Mouse (Mus musculus): Measurements from ENCODE around the gene Dpf1. TPM values are rescaled to one million over a fixed set of nuclear protein-coding genes. Genes with fewer than 3 reads are reported as not detected.

Gene Dpf1
- polyA plus RNA-seq, 1 experiment from 2014 or later: 3.5 TPM

DNA sequence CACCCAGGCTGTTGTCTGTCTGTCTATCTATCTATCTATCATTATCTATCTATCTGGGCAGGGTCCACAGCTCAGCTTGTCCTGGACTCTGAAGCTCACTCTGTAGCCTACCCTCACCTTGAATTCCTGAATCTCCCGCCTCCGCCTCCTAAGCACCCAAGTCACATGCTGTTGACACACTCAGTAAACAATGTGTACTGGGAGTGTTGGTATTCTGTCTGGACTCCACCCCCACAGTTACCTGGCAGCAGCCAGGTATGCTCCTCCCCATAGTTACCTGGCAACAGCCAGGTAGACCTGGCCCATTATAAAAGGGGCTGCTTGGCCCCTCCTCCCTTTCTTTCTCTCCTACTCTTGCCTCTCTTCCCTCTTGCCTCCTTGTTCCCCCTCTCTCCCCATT lies 15.7 kb upstream of the Dpf1 start:
- no peak for DNase-seq (ENCODE audit: low spot score)

DNA sequence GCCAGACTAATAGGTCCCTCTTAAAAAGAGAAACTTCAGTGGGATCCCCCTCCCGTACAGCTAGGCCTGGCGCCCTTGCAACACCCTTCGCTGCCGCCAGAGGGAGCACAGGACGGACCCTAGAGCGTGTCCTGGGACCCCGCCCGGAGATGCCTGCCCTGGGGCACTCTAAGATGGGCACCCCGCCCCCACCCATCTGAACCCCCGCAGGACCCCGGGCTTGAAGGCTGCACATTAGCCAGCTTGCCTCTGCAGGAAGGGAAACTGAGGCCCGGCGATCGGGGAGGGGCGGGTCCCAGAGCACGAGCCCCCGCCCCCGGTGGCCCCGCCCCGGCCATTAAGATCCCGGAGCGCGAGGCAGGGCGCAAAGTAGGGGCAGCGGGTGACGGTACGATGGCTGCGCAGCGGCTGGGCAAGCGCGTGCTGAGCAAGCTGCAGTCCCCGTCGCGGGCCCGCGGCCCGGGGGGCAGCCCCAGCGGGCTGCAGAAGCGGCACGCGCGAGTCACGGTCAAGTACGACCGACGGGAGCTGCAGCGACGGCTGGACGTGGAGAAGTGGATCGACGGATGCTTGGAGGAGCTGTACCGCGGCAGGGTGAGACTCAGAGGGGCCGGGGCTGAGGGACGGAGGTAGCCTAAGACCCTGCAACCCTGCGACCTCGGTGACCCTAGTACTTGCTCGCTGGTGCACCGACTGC lies 14.7 kb upstream of the Dpf1 start, which contains the start of gene Ppp1r14a:
Gene Ppp1r14a, plus strand, starts transcription at position 367 of the 697 bp plus-strand sequence.
- DNase-seq (ENCODE audit: low spot score): peak; percentile 72

DNA sequence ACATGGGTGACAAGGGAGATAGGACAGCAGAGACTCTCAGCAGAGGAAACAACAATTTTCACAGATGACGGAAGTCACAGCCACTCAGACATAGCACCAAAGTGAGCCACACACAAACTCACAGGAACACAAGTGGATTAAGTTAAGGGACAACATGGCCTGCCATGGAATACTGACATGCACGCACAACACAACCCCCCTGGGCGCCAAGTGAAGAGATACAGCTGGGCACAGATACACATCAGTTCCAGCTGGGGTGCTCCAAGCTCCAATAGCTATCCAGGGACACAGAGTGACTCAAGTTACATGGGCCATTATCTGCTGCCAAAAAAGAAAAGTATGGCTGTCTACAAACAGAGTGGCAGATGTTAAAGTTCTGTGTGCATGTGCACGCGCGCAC lies 13.9 kb upstream of the Dpf1 start:
- no peak for DNase-seq (ENCODE audit: low spot score)

DNA sequence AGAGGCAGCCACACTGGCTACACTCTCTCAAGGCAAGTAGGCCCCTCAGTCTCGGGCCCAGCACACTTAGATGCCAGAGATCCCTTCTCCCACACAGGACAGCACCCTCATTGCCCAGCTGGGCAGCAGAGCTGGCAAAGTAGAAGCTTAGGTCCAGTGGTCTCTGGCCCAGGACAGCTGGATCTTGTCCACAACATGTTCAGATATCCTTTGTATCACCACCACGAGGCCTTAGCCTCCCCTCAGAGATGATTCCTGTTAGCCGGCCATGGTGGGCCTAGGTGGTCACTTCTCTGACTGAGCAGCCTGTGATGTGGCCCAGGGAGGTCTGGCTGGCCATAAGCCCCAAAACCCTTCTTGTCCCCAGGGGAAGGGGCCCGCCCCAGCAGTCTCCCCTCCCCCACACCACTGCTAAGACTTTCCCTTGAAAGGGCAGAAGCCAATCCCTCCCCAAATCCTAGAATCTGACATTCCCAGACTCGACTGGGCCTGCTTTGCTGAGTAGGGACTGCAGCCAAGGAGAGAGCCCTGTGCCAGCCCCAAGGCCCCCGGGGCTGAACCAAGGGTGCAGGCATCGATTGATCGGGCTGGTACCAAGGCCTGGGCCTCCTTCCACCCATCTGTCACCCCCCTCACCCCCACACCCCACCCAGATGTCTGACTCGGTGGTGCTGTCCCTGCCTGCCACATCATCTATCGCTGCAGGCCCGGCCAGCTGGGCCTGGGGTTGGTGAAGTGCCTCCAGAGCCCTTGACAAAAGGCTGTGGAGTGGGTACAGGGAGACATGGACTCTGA lies 12.9 kb upstream of the Dpf1 start:
- DNase-seq (ENCODE audit: low spot score): no peak

DNA sequence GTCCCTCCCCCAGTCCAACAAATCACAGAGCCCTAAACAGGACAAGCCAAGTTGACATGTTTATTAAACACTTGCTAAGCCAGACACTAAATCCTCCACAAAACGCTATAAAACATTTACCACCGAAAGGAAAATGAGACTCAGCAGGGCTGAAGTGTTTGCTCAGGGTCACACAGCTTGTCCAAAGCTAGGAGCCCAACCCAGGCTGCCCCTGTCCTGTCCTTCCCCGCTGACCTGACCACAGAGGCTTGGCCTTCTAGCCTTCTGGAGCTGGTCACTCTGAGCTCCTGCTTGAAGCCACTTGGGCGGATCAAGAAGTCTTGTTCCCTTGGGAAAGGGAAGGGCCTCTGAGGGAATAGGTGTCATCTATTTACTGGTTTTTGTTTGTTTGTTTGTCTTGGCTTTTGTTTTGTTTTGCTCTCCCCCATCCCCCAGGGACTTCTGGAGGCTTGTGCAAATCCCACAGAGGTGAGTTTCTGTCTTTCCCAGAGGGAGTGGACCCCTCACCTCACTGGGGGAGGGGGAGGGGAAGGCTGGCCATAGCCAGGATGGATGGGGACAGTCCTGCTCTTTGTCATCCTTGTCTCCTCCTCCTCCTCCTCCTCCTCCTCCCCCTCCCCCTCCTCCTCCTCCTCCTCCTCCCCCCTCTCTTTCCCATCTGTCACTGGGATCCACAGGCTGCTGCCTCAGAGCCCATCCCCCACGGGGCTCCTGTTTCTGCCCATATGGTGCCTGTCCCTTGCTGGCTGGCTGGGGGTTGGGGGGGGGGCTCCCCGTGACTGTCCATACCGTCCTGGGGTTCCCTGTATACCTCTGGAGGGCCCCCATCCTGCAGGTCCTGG lies 11.9 kb upstream of the Dpf1 start:
- DNase-seq (ENCODE audit: low spot score): no peak

DNA sequence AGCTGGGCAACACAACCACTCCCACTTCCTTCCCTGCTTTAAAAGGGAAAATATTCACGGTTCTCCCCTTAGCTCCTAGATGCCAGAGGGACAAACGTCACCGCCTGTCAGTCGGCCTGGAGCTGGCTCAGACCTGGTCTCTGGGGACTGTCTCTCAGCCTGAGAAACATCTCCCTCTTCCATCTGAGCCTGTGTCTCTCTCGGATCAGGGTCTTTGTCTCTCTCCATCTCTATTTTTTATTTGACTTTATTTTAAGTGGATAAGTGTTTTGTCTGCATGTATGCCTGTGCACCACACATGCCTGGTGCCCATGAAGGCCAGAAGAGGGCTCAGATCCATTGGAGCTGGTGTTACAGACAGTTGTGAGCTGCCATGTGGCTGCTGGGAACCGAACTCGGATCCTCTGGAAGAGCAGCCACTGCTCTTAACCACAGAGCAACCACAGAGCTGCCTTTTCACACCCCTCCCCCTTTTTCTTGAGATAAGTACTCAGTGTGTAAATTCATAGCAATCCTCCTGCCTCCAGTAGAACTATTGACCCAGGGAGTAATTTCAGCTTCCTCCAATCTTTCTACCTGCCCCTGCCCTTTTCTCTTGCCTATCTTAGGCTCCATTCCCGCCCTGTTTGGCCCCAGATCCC lies 11.2 kb upstream of the Dpf1 start:
- peak; percentile 24 for DNase-seq (ENCODE audit: low spot score)

DNA sequence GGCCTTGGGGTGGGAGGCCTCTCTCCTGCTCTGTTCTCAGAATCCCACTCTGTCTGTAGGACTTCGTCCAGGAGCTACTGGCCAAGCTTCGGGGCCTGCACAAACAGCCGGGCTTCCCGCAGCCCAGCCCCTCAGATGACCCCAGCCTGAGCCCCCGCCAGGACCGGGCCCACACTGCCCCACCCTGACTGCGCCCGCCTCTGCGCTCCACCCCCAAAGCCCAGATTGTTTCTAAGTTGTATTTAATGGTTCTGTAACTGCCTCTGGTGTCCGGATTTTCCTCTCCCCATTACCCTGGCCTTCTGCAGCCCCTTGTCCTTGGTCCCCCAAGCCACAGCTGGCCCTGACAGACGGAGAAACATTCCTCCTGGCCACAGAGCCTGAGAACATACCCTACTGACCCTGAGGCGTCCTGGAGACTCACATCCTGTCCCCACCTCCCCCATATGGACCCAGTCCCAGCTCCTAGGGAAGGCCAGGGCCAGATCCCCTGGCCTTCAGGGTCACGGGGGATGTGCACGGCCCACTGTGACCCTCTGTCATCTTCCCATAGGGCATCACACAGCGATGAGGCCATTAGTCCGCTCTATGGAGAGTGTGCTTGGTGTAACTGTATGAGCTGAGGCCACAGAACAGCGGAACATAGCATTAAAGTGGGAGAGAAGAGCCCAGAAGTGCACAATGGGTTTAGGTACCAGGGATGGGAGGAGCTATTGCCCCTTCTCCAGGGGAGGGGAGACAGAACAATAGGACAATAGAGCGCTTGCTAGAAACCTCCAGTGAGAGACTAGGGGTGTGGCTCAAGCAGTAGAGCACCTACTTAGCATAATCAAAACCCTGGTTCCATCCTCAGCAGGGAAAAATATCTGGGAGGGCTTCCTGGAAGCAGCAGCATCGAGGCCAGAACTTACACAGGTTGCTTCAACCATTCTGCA lies 10.4 kb upstream of the Dpf1 start:
- DNase-seq (ENCODE audit: low spot score): no peak

DNA sequence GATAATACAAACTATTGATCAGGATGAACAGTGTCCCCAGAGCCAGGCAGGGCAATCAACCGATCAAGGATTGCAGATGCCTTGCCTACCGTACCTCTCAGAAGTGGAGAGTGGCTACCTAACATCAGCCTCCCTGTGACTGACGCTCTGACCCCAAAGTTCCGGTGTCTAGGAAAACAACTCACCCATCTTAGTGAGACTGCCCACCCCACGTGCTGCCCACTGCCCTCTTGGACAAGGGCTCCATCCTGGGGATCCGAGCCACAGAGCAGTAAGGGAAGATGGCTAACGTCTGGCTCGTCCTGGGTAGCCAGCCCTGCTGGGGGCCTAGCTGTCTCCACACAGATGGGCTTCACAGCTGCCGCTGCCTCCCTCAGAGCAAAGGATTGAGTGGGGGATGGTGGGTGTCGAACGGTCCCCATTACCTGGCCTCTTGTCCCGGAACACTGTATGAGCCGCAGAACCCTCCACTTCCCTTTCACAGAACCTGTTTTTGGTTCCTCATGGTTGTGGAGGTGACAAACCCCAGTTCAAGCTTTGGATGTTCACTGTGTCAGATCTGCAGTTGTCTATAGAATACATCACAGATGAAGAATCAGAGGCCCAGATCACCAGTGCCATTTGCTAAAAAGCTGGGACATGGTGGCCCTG lies 9.5 kb upstream of the Dpf1 start:
- DNase-seq (ENCODE audit: low spot score): no peak

DNA sequence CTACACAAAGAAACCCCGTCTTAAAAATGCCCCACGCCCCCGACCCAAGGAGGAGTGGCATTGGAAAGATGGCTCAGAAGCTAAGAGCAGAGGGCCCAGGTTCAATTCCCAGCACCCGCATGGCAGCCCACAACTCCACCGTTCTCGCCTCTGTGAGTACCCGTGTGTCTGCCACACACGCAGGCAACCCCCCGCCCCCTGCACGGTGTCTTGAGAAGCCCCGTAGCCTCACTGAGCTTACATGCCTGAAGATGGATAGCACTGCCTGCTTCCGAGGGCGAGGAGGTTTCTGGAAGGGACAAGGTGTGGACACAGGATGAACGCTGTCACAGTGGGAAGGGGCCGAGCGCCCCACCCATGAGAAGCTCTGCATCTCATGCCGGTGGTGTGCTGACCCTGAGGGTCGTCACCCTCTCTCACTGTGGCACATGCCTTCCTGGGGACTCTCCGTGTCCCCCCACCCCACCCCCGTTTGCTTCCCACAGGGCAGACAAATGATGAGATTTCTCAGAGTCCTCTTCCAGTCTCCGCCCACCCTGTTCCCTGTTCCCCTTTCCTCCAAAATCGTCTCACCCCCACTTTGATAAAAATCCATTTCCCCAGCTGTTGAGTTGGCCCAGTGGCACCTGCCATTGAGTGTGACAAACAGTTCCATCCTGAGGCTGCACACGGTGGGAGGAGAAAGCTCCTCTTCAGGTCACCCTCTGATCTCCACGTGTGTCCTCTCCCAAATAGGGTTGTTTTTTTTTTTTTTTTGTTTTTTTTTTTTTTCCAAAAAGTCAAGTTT lies 7.7 kb upstream of the Dpf1 start:
- no peak for DNase-seq (ENCODE audit: low spot score)

DNA sequence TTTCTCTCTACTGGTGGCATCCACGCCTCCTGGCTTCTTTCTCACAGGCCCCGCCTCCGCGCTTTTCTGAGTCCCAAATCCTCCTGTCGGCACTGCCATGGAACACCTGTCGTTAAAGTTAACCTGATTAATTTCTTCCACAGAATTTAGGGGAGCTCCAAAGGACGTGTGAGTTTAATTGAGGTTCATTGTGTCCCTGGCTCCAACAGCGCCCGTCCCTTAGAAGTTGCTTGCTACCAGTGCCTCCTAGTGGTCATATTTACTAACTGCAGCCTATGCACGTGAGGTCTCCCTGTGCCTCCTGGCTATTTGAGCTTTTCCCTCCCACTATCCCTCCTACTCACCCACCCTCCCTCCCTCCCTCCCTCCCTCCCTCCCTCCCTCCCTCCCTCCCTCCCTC lies 6.8 kb upstream of the Dpf1 start:
- peak; percentile 80 for DNase-seq (ENCODE audit: low spot score)

DNA sequence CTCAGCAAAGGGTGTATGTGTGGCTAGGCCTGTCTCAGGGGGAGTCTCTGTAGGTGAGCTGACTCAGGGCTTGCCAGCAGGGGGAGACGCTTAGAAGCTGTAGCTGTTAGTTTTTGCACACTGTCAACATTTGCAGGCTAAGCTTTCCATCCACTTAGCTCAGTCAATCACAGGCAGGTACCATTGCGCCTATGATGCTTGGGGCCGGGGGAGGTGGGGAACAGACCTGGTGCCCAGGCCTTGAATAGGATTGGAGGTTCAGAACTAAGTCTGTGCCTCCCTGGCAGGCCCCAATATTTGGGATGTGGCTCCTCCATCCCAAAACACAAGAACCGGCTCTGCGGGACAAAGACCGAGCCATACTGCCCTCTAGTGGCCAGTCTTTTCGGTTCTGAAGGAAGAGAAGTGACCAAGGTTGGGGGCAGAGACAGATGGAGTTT lies 2.6 kb upstream of the Dpf1 start:
- DNase-seq (ENCODE audit: low spot score): peak; percentile 85

DNA sequence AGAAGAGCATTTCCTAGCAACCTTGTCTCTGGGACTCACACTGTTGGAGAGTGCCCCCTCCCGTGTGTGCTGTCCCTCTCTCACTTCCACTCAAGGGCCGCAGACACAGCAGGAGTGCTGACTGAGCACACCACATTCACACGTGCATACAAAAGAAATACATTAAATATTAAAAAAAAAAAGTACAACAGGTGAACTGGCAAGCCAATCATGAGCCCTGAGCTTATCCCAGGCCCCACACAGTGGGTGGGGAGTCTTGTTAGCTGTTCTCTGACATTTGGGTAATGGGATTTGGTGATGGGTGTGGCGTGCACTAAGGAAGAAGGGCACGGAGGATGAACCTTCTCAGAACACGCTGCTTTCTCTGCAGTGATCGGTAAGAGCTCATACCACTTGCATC lies 1.1 kb upstream of the Dpf1 start:
- DNase-seq (ENCODE audit: low spot score): no peak

DNA sequence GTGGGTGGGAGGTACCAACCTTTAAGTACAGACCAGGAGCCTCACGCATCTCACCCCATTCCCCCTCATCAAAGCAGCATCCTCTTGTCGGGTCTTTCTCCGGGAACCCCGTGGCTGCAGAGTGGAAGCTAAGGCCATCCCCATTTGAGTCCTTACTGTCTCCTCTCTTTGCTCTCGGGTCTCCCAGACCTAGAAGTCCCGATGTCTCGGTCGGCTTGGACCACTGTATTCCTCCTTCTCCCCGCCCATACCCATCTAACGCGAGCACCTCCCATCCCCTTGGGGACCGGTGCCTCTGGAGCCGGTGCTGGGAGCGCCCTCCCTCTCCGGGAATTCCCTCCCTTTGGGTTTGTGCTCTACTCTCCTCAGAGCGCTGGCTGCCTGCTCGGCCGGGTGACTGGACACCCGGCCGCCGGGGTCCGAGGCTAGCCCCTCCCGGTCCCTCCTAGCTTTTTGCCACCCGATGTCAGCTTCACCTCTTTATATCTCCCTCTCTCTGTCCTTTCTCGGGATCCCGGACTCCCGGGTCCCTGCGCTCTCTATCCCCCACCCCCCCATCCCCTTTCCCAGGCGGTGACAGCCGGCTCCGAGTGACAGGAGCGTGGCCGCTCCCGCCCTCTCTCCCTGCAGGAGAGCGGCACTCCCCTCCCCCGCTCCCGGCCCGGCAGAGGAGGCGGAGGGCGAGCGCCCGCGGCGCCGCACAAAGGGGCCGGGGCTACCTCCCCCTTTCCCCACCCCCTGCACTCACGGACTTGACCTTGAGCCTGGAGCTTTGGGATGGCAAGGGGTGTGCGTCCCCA lies 912 bp downstream of the Dpf1 start:
- peak; percentile 7 for DNase-seq (ENCODE audit: low spot score)

DNA sequence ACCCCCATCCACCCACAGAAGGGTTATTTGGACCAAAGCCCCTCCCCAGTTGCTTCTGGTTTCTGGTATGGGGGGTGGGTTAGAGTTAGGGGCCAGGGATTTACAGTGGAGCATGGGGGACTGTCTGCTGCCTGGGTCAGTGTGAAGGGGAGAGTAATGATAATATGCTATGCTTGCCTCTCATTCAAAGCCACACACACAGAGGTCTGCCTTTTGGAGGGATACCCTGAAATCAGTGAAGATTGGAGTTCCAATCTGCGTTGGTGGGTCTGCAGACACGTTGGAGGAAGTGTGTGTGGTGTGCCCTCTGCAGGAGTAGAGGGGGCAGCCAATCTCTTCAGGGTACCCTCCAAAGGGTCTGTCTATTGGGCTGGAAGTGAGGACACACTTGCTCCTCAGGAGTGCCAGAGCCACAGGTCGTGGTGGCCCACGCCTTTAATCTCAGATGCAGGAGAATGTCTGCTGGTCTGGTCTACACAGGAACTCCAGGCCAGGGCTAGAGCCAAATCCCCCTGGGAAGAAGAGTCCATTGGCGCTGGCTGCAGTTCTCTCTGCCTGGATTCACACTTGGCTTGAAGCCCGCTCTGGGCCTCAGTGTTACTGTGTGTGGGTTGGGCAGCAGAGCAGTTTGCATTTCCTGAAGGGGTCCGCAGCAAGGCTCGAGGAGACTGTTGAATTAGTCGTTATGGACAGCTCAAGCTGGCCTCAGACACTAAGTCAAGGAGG lies 1.7 kb downstream of the Dpf1 start:
- DNase-seq (ENCODE audit: low spot score): peak; percentile 4

DNA sequence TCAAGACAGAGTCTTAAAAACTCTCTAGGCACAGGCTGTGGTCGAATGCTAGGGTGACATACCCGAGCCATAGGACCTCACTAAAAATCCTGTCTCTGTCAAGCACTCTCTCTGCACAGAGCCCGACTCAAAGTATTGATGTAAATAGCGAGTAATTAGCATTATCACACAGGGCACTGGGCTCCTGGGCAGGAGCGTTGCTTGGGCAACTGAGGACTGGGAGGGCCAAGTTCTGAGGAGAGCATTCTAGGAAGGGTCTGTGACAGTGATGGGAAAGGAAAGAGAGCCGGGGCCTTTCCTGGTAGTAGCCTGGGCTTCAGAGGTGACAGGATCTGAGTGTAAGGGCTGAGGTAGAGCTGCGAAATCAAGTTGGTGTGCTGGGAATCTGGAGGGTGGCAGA lies 2.4 kb downstream of the Dpf1 start:
- DNase-seq (ENCODE audit: low spot score): no peak

DNA sequence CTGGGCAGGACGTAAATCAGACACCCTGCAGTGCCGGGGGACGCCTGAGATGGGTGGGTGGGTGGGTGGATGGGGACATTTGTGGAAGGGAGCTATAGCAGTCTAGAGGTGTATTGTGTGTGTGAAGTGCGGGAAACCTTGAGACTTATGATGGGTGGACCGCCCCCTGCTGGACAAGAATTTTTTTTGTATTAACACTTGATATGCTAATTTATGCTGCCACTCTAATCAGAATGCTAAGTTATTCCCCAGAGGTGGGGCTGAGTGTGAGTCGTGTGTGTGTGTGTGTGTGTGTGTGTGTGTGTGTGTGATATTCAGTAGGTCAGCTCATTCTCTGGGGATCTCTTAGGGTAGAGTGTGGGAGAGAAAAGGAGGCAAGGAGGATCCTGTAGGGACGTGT lies 2.9 kb downstream of the Dpf1 start:
- peak; percentile 65 for DNase-seq (ENCODE audit: low spot score)

DNA sequence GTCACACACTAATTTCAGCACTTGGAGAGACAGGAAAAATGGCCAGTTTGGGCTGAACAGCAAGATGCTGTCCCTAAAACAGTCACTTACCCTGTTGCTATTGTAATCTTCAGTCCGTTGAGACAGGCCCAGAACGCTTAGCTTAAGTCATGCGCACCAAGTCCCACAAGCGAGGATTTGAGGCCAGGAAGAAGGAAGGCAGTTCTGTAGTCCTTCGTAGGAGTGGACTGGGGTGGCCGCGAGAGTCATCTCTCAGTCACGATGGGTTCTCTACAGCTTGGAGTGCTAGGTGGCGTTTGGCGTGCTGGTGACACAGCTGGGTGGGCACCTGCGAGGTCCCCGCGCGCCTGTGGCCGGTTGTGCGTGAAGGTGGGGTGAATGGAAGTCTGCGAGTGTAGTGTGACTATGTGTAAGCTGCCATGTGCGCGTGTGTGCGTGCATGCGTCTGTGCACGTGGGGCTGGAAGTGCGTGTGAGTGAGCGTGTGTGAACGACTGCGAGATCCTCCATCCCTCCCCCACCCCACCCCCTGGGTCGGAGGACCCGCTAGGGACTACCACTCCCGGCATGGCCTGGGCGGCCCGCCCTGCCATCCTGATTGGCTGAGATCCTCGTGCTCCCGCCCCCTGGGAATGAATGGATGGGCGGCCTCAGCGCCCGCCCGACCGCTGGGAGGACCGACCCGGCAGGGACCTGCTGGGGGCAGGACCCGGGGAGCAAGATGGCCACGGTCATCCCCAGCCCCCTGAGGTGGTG lies 3.8 kb downstream of the Dpf1 start:
- DNase-seq (ENCODE audit: low spot score): peak; percentile 84

Data from thymus, postnatal 0 days (tissue).